Mouse (Mus musculus) heart, adult 8-10 months (tissue): ENCODE measurements around the gene Gm20920. TPM values are rescaled to one million over a fixed set of nuclear protein-coding genes. Genes with fewer than 3 reads are reported as not detected.
"Not testable (repeated sequence)": the region's sequence is repeated elsewhere in the genome, so short reads cannot be mapped to it uniquely, and the experiment has no call there.

Source experiments
- DNase-seq: peaks from one replicate; pipeline ENCODE4 v3.0.0; 2022; ENCODE audit warnings: low spot score
- total RNA-seq, 4 experiments: library from RNA; stranded (reverse); gene quantifications; 2 replicates each; pipeline ENCODE4 v1.2.4; 2022

Gm20920 gene
- not detected for total RNA-seq

- DNase-seq: not testable (repeated sequence)
Measured at GRCm38 (mm10) chrY:51851820-51852219, at the start of gene Gm20920. TSS of gene Gm20920 (plus strand) at chrY:51852120.
